Mouse (Mus musculus): ENCODE measurements at regions not wholly inside any gene's neighbourhood (a gene's known extent, or its start where the extent isn't known, plus 50 kb on each side); places are given as distances from the start of the nearest gene placed in this dataset.
A peak's percentile ranks its signal among the peaks of the same experiment; 100 is the strongest.

GRCm38 (mm10) chr12:42179947-42180669 lies 693.9 kb upstream of the Lrrn3 start:
- no peak overlapping the region for H3K4me3 ChIP-seq (ENCODE audit: low read depth, low read length)
- H3K27ac ChIP-seq (ENCODE audit: low read depth, low read length) = no peak overlapping the region
- H3K36me3 ChIP-seq (ENCODE audit: insufficient read depth) = no peaks in the 10 kb centered on the region
- H3K9me3 ChIP-seq (ENCODE audit: low read length) = no peaks in the 10 kb centered on the region
- 15% methylated on average over 1 of the region's 1 CpGs for WGBS
- no peak for TF ChIP-seq CTCF (IDR thresholded peaks at IDR 0.05; ENCODE audit: low read depth)
- DNase-seq (no peak), ATAC-seq (no peak; the same call in 1 of the 2 replicates)
- H3K4me2 ChIP-seq (ENCODE audit: low read depth) = no peak overlapping the region
- no peaks in the 10 kb centered on the region for H3K4me1 ChIP-seq (ENCODE audit: insufficient read depth)
- no peaks in the 10 kb centered on the region for H3K27me3 ChIP-seq (ENCODE audit: insufficient read depth, low read length)
- no peak overlapping the region for H3K9ac ChIP-seq

GRCm38 (mm10) chr12:42147971-42148370 lies 661.7 kb upstream of the Lrrn3 start:
- 72% methylated on average over 4 of the region's 4 CpGs for WGBS
- no peak overlapping the region for H3K4me3 ChIP-seq (ENCODE audit: low read depth, low read length)
- ATAC-seq (peak; percentile 76), DNase-seq (peak; percentile 62)
- H3K9me3 ChIP-seq (ENCODE audit: low read length) = no peaks in the 10 kb centered on the region
- no peak overlapping the region for H3K9ac ChIP-seq
- H3K4me2 ChIP-seq (ENCODE audit: low read depth) = no peak overlapping the region
- H3K27me3 ChIP-seq (ENCODE audit: insufficient read depth, low read length) = no peaks in the 10 kb centered on the region
- no peak overlapping the region for H3K27ac ChIP-seq (ENCODE audit: low read depth, low read length)
- no peaks in the 10 kb centered on the region for H3K36me3 ChIP-seq (ENCODE audit: insufficient read depth)
- TF ChIP-seq CTCF (IDR thresholded peaks at IDR 0.05; ENCODE audit: low read depth) = no peak
- H3K4me1 ChIP-seq (ENCODE audit: insufficient read depth) = no peaks in the 10 kb centered on the region

GRCm38 (mm10) chr12:42138694-42139442 lies 652.6 kb upstream of the Lrrn3 start:
- 0 out of 2 replicates have a peak overlapping the region, but pooled peaks have one; percentile 29 for H3K27ac ChIP-seq (ENCODE audit: low read depth, low read length)
- no peak for TF ChIP-seq CTCF (IDR thresholded peaks at IDR 0.05; ENCODE audit: low read depth)
- no peak for DNase-seq

GRCm38 (mm10) chr12:42138177-42138576 lies 651.9 kb upstream of the Lrrn3 start:
- Histone ChIP-seq H3K4me3 (ENCODE audit: low read depth, low read length) (no peak overlapping the region), H3K36me3 (ENCODE audit: insufficient read depth) (no peaks in the 10 kb centered on the region), H3K4me1 (ENCODE audit: insufficient read depth) (peaks cover 7% of the 10 kb centered on the region), H3K27me3 (ENCODE audit: insufficient read depth, low read length) (no peaks in the 10 kb centered on the region), H3K9ac (no peak overlapping the region), H3K9me3 (ENCODE audit: low read length) (no peaks in the 10 kb centered on the region), H3K4me2 (ENCODE audit: low read depth) (no peak overlapping the region), H3K27ac (ENCODE audit: low read depth, low read length) (peak overlapping the region; percentile 55)
- TF ChIP-seq CTCF (IDR thresholded peaks at IDR 0.05; ENCODE audit: low read depth) = no peak
- WGBS = 29% methylated on average over 5 of the region's 5 CpGs
- DNase-seq (no peak), ATAC-seq (peak; percentile 36; the same call in 1 of the 2 replicates)

More at GRCm38 (mm10) chr12:42138694-42139442, 652.6 kb upstream of the Lrrn3 start:
- peak; percentile 42; the same call in 1 of the 2 replicates for ATAC-seq
- no peaks in the 10 kb centered on the region for H3K36me3 ChIP-seq (ENCODE audit: insufficient read depth)
- H3K4me1 ChIP-seq (ENCODE audit: insufficient read depth) = peaks cover 7% of the 10 kb centered on the region
- H3K9ac ChIP-seq = no peak overlapping the region
- no peaks in the 10 kb centered on the region for H3K27me3 ChIP-seq (ENCODE audit: insufficient read depth, low read length)
- H3K4me2 ChIP-seq (ENCODE audit: low read depth) = no peak overlapping the region
- no peaks in the 10 kb centered on the region for H3K9me3 ChIP-seq (ENCODE audit: low read length)
- 39% methylated on average over 3 of the region's 3 CpGs for WGBS
- no peak overlapping the region for H3K4me3 ChIP-seq (ENCODE audit: low read depth, low read length)

- 15% methylated on average over 5 of the region's 5 CpGs for WGBS
- Histone ChIP-seq H3K4me3 (ENCODE audit: low read depth, low read length) (no peak overlapping the region), H3K9ac (no peak overlapping the region), H3K4me2 (ENCODE audit: low read depth) (no peak overlapping the region), H3K27me3 (ENCODE audit: insufficient read depth, low read length) (no peaks in the 10 kb centered on the region), H3K36me3 (ENCODE audit: insufficient read depth) (no peaks in the 10 kb centered on the region), H3K27ac (ENCODE audit: low read depth, low read length) (peak overlapping the region; percentile 29; the same call in 1 of the 2 replicates), H3K9me3 (ENCODE audit: low read length) (no peaks in the 10 kb centered on the region), H3K4me1 (ENCODE audit: insufficient read depth) (peaks cover 7% of the 10 kb centered on the region)
- no peak for TF ChIP-seq CTCF (IDR thresholded peaks at IDR 0.05; ENCODE audit: low read depth)
- ATAC-seq = peak; percentile 87
- peak; percentile 79 for DNase-seq
Measured at GRCm38 (mm10) chr12:42137764-42138163, 651.5 kb upstream of the Lrrn3 start.

GRCm38 (mm10) chr12:42100189-42100588 lies 614.0 kb upstream of the Lrrn3 start:
- Histone ChIP-seq H3K4me2 (ENCODE audit: low read depth) (no peak overlapping the region), H3K4me1 (ENCODE audit: insufficient read depth) (no peaks in the 10 kb centered on the region), H3K36me3 (ENCODE audit: insufficient read depth) (no peaks in the 10 kb centered on the region), H3K27ac (ENCODE audit: low read depth, low read length) (no peak overlapping the region), H3K9ac (no peak overlapping the region), H3K4me3 (ENCODE audit: low read depth, low read length) (no peak overlapping the region), H3K9me3 (ENCODE audit: low read length) (no peaks in the 10 kb centered on the region), H3K27me3 (ENCODE audit: insufficient read depth, low read length) (no peaks in the 10 kb centered on the region)
- DNase-seq (peak; percentile 27), ATAC-seq (no peak)
- no peak for TF ChIP-seq CTCF (IDR thresholded peaks at IDR 0.05; ENCODE audit: low read depth)
- WGBS = 14% methylated on average over 1 of the region's 1 CpGs

GRCm38 (mm10) chr12:42070401-42070800 lies 584.2 kb upstream of the Lrrn3 start:
- 57% methylated on average over 4 of the region's 4 CpGs for WGBS
- H3K27ac ChIP-seq (ENCODE audit: low read depth, low read length) = no peak overlapping the region
- H3K4me1 ChIP-seq (ENCODE audit: insufficient read depth) = no peaks in the 10 kb centered on the region
- no peak for TF ChIP-seq CTCF (IDR thresholded peaks at IDR 0.05; ENCODE audit: low read depth)
- H3K4me2 ChIP-seq (ENCODE audit: low read depth) = no peak overlapping the region
- no peak overlapping the region for H3K4me3 ChIP-seq (ENCODE audit: low read depth, low read length)
- DNase-seq (peak; percentile 14), ATAC-seq (no peak)
- no peaks in the 10 kb centered on the region for H3K9me3 ChIP-seq (ENCODE audit: low read length)
- H3K36me3 ChIP-seq (ENCODE audit: insufficient read depth) = no peaks in the 10 kb centered on the region
- no peaks in the 10 kb centered on the region for H3K27me3 ChIP-seq (ENCODE audit: insufficient read depth, low read length)
- no peak overlapping the region for H3K9ac ChIP-seq
